Mouse (Mus musculus) liver, embryonic 14 days (tissue): Measurements from ENCODE around the gene H2-T23. TPM values are rescaled to one million over a fixed set of nuclear protein-coding genes. Genes with fewer than 3 reads are reported as not detected.

ENCODE experiments used
- polyA plus RNA-seq: library from polyadenylated mRNA; depleted of rRNA; stranded (reverse); fragments of >200 nt; gene quantifications from 2 replicates; pipeline ENCODE4 v1.2.3, GENCODE M21; 2012; rRNA removed

H2-T23 gene
- polyA plus RNA-seq: 25.1 and 29.1 TPM in 2 replicates

GRCm38 (mm10) chr17:36032351-36032875 is at the start of gene H2-T23:
H2-T23 (minus strand) TSS chr17:36032855.

DNA sequence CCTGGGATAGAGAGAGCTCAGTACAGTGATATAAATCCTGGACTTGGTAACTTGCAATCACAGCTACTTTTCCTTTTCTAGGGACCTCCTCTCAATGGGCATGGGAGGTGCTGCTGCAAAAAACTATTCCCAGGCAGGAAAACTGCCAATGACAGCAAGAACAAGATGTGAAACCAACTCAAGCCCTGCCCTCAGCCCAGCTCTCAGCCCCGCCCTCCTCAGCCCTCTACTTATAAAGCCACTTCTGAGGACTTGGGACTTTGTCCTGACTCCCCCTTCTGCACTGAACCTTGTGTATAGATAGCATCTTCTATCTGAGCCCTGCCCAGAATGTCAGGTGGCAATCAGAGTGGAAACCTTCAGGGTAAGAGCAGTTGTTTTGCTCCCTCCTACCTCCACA is 25.7 kb upstream of the H2-T23 start, which contains the start of gene Gm11127:
Gm11127 (minus strand) TSS at position 10 of the 400 bp plus-strand sequence.

GRCm38 (mm10) chr17:36042610-36043169 is 10.0 kb upstream of the H2-T23 start, which contains the start of the genes H2-T22 and Gm6034:
H2-T22 (minus strand) TSS chr17:36042747.
Gm6034 (plus strand) TSS chr17:36042961.

GRCm38 (mm10) chr17:36020191-36021073 is 12.2 kb downstream of the H2-T23 start, which contains the start of gene H2-T24:
H2-T24 (minus strand) TSS chr17:36020560.

Other genes starting within 250 kb of the H2-T23 start
- 7.2 and 9.8 TPM in 2 replicates for gene Ier3, start 211.2 kb downstream of the H2-T23 start, polyA plus RNA-seq
- 31.6 and 34.3 TPM in 2 replicates for gene Flot1, start 209.6 kb downstream of the H2-T23 start, polyA plus RNA-seq
- 448 and 489 TPM in 2 replicates for gene Tubb5, start 194.5 kb downstream of the H2-T23 start, polyA plus RNA-seq
- gene Mdc1, start 191.3 kb downstream of the H2-T23 start, polyA plus RNA-seq: 10.0 and 10.7 TPM in 2 replicates
- gene Nrm, start 171.5 kb downstream of the H2-T23 start, polyA plus RNA-seq: 13.3 and 17.0 TPM in 2 replicates
- gene Ppp1r18, start 167.3 kb downstream of the H2-T23 start, polyA plus RNA-seq: 9.1 and 9.3 TPM in 2 replicates
- 42.6 and 44.7 TPM in 2 replicates for gene Dhx16, start 153.0 kb downstream of the H2-T23 start, polyA plus RNA-seq
- 11.3 and 15.3 TPM in 2 replicates for gene 2310061I04Rik, start 135.4 kb downstream of the H2-T23 start, polyA plus RNA-seq
- gene Atat1, start 122.8 kb downstream of the H2-T23 start, polyA plus RNA-seq: 8.2 and 8.5 TPM in 2 replicates
- 44.9 and 55.3 TPM in 2 replicates for gene Mrps18b, start 116.5 kb downstream of the H2-T23 start, polyA plus RNA-seq
- 13.3 and 16.4 TPM in 2 replicates for gene Ppp1r10, start 116.4 kb downstream of the H2-T23 start, polyA plus RNA-seq
- gene Abcf1, start 63.1 kb downstream of the H2-T23 start, polyA plus RNA-seq: 51.1 and 52.6 TPM in 2 replicates
- gene Gnl1, start 53.0 kb downstream of the H2-T23 start, polyA plus RNA-seq: 4.9 and 5.4 TPM in 2 replicates
- gene Prr3, start 52.6 kb downstream of the H2-T23 start, polyA plus RNA-seq: 4.5 and 6.2 TPM in 2 replicates
- gene H2-T24, start 12.3 kb downstream of the H2-T23 start, polyA plus RNA-seq: 4.2 and 6.5 TPM in 2 replicates
- 8.3 and 9.1 TPM in 2 replicates for gene H2-T22, start 9.9 kb upstream of the H2-T23 start, polyA plus RNA-seq
- not detected in 2 replicates for gene Gm6034, start 10.1 kb upstream of the H2-T23 start, polyA plus RNA-seq
- gene Gm11127, start 25.5 kb upstream of the H2-T23 start, polyA plus RNA-seq: not detected in 2 replicates
- not detected in 2 replicates for gene Gm19684, start 88.8 kb upstream of the H2-T23 start, polyA plus RNA-seq
- gene Gm7030, start 96.6 kb upstream of the H2-T23 start, polyA plus RNA-seq: not detected in 2 replicates
- gene Gm8909, start 135.7 kb upstream of the H2-T23 start, polyA plus RNA-seq: not detected in 2 replicates
- not detected in 2 replicates for gene H2-T3, start 157.4 kb upstream of the H2-T23 start, polyA plus RNA-seq
- 34.4 and 41.1 TPM in 2 replicates for gene Rpp21, start 225.2 kb upstream of the H2-T23 start, polyA plus RNA-seq
- 10.8 and 12.6 TPM in 2 replicates for gene Trim39, start 239.4 kb upstream of the H2-T23 start, polyA plus RNA-seq